Mouse (Mus musculus) gastrocnemius, postnatal 4 days (tissue): ENCODE measurements around the gene Cd82. TPM values are rescaled to one million over a fixed set of nuclear protein-coding genes. Genes with fewer than 3 reads are reported as not detected.

Source experiments
- DNase-seq, 2 experiments: peaks; one replicate each; pipeline ENCODE4 v3.0.0; 2021 to 2022; ENCODE audit warnings: low spot score in 2 of 2, mixed read lengths in 2 of 2
- long read RNA-seq, 2 experiments: library from polyadenylated mRNA; stranded (forward); transcript quantifications; one replicate each; pipeline ENCODE4 v2.0.0; 2021
- total RNA-seq, 2 experiments: library from RNA; stranded (reverse); gene quantifications; 2 replicates each; pipeline ENCODE4 v1.2.3; 2021

Cd82 gene
- total RNA-seq, result 10 to 100 TPM; 57.8 to 58.8 TPM
- long read RNA-seq, experiment 1, transcript Cd82-201 (10 exons, 1,824 nt), result major isoform, 25 of 29 reads
- long read RNA-seq, experiment 1, partial matches to known transcripts, result 1 of 29 reads
- long read RNA-seq, experiment 1, other reads (novel, unspliced or antisense), result 1 of 29 reads
- long read RNA-seq, experiment 2, transcript Cd82-201 (10 exons, 1,824 nt), result major isoform, 29 of 37 reads
- long read RNA-seq, experiment 2, partial matches to known transcripts, result 2 of 37 reads
- long read RNA-seq, experiment 2, other reads (novel, unspliced or antisense), result 1 of 37 reads

DNA sequence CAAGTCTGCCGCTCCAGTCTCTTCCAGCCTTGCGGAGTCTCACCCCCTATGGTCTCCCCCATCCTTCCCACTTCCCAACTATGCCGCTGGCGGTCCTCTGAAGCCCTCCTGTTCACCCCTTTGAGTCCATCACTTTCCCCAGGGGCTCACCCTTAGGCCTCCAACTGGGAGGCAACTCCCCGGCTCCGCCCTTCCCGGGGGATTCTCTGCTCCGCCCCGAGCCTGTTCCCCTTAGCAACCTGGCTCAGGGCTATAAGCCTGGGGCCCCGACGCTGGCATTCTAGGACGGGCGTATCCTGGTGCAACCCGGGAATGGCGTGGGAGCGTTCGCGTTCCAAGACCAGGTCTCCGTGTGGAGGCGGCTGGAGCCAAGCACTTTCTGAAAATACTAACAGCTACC lies at the start of gene Cd82:
Gene Cd82 (minus strand): TSS at position 381 of the 400 bp plus-strand sequence.
- peak in 1 of 2 experiments; percentile 70 for DNase-seq

DNA sequence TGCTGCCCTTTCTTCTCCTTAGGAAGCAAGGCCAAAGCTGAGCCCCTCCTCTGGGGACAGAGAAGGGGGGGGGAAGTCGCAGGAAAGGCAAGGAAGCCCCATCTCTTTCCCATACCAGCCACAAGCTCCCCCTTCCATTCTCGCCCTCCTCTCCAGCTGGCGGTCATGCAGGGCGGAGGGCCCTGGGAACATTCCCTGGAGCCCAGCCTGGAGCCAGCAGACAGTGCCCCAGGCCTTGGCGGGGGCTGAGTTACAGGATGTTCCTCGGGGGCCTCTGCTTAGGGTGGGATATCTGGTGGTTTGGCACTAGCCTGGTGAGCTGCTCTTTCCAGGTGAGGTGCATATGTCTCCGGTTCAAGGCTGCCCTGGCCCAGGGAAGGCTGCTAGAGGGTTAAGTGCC lies 49.2 kb upstream of the Cd82 start:
- no peak for DNase-seq

DNA sequence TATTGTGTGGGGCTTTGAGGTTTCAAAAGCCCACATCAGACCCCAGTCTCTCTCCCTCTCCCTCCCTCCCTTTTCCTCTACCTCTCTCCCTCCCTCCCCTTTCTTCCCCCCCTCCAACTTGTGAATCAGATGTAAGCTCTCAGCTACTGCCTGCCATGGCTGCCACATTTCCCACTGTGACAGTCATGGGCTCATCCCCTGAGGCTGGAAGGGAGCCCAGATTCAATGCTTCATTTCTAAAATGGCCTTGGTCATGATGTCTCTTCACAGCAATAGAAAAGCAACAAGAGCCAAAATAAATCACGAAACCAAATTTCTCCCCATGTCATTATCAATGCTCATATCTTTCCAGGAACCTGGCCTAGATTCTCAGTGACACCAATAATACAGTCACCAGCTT lies 47.9 kb upstream of the Cd82 start:
- DNase-seq, result no peak

DNA sequence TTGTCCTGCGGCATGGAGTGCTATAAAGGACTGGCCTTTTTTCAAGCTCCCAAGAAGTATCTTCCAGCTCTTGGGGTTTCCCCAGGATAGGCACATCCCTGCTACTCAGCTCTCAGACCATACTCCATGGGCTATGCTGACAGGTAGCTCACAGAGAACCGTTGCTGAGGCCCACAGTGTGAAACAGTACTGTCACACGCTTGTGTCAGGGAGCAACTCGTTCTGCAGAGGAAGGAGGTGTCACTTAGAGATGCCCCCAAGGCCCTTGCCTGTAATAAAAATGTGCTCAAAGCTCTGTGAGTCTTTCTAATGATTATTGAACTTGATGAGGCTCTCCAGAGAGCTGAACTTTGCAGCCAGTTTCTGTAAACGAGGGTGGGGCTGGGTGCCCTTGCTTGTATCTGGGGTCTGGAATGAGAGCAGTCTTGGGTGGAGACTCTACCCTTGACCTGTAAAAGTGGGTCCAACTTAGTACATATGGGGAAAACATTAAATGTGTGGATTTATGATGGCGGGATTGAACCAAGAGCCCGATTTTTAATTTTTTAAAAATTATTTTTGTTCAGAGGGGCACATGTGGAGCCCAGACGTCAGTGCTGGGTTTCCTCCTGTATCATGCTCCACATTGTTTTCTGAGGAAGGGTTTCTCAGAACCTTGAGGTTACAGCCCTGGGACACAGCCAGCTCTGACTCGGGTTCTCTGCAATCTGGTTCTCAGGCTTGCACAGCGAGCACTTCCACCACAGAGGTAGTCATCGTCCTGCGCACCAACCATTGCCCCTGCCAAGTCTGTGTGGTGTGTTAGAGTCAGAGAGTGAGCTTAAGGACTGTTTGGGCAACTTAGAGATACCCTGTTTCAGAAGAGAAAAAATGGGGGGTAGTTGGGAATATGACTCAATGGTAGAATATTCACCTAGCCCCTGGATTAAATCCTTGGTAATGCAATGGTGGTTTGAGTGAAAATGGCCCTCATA lies 47.1 kb upstream of the Cd82 start:
- no peak for DNase-seq

DNA sequence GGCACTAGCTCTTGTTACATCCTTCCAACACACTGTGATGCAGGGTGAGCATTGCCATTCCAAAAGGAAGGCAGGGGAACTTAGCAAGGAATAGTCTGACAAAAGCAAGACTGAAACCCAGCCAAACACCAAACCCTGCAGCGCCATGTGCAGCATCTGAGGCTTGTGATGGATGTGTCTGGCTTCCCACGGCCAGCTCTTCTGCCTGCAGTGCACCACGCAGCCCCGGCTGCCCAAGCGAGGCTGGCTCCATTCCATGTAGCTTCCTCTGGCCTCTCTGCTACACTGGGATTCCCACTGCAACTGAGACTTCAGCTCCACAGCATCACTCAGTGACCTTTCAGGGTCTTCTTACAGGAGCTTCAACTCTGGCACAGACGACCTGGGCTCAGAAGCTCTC lies 42.2 kb upstream of the Cd82 start:
- DNase-seq, result no peak

DNA sequence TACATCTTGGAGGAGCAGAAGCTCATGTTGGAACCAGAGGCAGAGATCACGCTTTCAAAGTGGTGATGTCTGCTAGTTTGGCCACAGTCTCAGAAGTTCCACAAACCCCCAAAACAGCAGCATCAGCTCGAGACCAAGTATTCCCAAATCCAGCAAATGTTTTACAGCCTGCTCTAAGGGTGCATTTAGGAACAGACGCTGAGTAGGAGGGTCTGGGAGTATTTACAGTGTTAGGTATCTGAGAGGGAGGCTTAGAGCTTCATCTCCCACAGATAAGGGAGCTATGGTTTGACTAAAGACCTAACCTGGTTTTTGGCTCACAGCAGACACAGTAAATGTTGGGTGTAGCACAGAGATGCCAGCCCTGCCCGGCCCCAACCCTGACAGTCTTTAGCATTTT lies 40.4 kb upstream of the Cd82 start:
- no peak for DNase-seq

DNA sequence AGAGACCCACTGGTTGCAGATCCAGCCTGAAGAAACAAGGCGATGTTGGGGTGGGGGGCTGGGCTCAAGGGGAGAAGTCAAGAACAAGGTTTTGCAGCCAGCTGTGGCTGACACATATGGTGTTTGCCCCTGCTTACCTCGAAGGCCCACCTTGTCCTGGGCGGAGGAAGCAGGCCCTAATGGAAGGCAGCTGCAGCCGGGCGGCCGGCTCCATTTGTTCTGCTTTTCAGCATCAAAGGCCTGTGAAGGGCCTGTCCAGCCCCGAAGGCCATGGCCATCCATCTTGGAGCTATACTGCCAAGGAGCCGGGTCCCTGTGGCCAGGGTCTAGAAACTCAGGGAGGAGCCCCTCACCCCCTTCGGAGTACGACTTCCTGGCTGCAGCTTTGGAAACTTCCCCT lies 38.4 kb upstream of the Cd82 start:
- DNase-seq, result no peak

DNA sequence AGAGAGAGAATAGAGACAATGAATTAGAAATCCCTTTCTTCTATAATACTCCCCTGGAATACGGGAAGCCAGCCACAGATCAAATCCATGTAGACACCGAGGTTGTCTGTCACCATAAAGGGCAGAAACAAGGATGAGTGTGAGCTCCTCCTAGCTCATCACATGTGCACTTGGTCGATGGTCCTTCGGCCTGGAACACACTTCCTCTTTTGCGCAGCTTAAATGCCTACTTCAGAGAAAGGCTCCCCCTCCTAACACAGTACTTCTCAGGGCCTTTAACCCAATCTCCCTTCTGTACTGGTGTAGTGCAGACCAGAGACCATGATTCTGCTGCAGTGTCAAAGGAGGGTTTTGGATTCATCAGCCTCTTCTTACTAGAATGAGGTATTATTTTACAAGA lies 34.3 kb upstream of the Cd82 start:
- DNase-seq, result no peak

DNA sequence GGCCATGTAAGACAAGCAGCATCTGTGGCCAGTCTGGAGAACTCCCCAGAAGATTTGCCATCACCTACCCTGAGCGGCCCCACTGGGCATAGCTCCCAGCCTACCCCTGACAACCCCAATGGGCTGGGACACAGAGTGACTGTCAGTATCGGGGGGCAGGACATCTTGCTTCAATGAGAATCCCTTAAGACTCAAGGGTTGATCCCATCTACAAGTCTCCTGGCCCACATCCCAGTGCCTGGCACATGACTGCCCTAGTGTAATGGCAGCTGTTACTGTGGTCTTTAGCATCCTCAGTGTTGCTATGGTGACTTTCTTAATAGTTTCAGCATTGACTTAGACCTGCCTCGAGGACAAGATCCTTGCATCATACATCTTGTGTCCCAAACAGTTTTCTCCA lies 32.2 kb upstream of the Cd82 start:
- no peak for DNase-seq

DNA sequence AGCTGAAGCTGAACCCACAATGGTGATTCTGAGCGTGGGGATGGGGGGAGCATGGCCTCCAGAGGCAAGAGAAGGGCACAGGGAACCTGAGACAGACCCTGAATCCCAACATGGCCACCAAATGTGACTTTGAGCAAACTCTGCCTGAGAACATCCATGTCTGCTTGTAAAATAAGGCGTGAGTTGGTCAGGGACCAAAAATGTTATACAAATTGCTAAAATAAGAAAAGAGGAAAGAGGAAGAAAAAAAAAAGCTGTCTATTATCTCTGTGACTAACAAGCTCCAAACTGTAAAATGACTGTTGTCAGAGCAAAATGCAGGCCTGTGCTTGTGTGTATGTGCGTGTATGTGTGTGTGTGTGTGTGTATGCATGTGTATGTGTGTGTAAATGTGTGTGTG lies 30.6 kb upstream of the Cd82 start:
- DNase-seq, result no peak

DNA sequence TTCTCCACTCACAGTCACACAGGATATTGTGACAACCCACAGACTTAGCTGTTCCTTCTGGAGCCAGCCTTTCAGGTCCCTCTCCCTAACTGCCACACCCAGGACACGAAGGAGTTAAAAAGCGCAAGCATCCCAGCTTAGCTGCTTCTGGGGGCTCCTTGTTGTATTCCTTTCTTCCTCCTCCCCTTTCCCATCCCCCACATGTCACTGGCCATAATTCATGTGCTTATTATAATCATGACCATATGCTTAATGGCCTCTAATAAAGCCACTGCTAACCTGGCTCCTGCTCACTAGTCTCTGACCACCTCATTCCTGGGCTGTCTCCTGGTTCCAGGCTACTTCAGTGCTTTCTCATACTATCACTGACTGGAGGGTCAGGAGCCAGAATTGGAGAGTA lies 27.6 kb upstream of the Cd82 start:
- no peak for DNase-seq

DNA sequence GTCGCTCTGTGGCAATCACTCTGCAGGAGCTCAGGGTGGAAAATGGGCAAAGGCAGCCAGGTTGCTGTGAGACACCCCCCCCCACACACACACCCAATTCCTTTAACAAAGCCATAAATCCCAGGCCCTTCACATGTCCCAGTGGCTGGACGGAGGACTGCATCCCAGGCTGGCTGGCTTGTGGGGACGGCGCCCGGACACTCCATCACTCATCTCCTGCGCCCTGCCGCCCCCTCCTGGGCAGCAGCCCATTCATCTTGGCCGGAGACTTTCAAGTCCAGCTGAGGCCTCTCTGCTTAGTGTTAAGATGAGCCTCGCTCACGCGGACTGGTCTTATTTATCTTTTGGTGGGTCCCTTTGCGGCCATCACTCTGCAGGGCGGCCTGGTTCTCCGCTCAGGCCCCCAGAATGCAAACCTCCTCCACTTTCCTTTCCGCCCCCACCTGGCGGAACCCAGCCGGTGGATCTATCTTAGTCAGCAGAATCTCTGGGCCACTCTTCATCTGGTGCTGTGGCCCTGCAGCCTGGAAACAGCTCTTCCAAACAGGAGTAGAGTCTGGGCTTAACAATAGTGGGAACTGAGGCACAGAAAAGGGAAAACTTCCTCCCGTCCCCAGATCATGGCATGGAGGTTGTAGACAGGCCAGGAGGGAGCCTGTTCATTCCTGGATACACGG lies 26.1 kb upstream of the Cd82 start:
- DNase-seq, result no peak

DNA sequence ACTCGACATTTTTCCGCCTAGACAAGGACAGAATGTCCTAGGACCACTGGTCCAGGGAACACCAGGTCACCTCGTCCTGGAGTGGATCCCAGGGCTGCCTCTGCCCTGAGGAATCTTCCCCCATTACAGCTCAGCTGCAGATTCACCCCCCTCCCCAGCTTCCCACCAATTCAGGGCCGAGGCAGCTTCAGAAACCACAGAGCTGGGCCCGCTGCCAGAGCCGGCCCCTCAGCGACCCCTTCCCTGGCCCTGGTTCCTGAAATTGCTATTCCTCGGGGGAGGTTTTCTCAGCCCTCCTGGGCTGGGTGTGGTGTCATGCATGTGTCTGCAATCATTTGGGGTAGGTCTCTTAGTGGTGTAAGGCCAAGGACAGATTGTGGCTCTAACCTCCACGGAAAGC lies 22.5 kb upstream of the Cd82 start:
- no peak for DNase-seq

DNA sequence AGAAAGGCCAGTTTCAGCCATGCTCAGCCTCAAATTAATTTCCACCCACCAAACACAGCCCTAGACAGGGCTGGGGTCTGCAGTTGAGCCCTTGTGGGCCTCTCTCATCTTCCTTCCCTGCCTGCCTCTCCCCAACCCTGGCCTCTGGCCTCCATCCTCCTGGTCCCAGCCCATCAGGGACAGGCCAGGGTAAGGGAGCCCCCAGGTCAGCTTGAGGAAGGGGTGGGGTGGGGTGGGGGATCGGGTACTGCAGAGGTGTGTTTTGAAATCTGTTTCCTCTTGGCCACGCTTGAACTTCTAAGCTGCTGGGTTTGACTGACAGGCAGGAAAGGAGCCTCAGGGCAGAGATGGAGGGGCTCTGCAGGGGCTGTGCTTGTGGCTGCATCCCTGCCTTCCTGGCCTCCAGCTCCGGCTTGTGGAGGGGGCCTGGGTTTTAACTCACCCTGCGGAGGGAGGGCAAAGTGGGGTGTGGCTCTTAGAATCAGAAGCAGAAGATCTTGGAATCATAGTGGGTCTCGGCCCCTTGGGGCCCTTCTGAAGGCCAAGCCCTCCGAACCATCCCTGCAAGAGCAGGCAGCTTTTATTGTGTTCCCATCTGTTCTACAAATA lies 19.2 kb upstream of the Cd82 start:
- DNase-seq, result no peak

DNA sequence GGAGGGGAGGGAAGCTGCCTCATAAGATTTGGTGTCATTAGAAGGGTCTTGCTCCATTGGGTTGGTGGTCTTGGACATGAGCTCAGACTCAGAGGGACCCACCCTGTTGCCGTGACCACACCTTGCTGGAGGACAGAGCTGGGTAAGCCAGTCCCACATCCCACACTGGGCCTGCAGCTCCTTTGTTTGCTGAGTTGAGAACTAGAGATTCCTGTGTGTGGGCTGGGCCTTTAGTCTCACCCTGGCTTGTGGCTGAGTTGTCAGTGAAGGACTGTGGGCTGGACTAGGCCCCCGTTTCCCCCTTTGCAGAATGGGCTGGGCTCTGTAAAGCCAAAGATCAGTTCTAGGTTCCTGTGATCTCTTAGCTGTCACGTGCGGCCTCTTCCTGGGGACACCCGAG lies 15.8 kb upstream of the Cd82 start:
- no peak for DNase-seq

DNA sequence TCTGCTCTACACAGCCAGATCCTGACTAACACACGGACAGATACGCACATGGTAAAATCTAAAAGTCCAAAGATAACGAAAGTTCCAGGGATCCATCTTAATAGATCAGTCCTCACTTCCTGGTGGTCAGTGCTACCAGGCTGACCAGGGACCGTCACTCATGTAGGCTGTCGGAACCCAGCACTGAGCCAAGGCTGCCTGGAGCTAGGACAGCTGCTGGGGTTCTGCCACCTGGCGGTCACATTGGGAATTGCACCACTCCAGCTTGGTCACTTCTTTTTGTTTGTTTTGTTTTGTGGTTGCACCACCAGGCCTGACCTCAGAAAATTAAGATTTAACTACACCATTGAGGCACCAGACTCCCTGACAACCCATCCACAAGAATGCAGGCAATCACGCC lies 14.6 kb upstream of the Cd82 start:
- DNase-seq, result peak in 1 of 2 experiments; percentile 66

DNA sequence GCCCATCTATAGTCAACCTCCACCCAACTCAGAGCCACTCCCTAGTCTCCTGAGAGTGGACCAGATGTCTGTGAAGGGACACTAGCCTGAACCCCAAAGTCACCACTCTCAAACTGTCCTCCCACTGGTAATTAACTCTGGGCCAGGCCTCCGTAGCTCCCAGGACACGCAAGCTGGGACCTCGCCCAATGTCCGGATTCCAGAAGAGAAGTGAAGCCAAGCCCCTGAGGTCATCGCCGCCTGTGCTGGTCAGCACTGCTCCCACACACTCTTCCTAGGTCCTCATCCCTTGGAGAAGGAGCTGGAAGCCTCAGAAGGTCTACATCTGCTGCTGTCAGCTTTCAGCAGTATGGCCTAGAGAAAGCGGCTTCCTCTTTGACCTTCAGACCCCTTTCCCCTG lies 13.5 kb upstream of the Cd82 start:
- peak in 1 of 2 experiments; percentile 66 for DNase-seq

DNA sequence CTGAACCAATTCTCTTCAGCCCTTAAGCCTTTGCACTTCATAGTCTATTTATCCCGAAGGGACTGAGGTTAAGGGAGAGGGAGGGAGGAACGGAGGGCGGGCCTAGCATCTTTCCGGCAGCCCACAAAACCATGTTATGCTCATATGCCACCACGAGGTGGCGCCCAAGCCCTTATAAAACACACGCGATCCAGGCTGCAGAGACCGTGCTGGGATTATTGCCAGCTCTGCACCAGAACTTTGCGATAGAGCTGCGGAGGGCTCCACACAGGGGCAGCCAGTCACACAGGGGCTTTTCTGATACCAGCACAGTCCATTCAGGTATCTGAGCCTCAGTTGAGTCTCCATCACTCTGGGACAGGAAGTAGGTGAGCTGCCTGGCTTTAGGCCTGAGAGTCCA lies 12.1 kb upstream of the Cd82 start:
- DNase-seq, result peak; percentile 86 to 90

DNA sequence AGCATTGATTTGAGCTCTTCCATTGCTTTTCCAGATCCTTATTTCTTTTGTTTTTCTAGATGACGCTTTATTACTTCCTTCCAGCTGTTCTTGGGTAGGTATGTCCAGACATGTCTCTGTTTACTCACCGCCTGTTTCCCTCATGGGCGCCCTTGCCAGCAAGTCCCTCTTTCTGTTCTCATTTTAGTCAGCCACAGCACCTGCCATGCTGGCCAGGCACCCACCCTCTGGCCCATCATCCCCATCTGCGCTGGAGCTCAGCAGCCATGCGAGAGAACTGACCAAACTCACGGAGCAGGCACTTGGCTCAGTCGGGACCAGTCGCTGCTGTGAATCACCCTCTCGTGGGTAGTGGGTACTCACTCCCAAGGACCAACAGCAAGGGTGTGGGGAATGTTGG lies 11.0 kb upstream of the Cd82 start:
- DNase-seq, result no peak

DNA sequence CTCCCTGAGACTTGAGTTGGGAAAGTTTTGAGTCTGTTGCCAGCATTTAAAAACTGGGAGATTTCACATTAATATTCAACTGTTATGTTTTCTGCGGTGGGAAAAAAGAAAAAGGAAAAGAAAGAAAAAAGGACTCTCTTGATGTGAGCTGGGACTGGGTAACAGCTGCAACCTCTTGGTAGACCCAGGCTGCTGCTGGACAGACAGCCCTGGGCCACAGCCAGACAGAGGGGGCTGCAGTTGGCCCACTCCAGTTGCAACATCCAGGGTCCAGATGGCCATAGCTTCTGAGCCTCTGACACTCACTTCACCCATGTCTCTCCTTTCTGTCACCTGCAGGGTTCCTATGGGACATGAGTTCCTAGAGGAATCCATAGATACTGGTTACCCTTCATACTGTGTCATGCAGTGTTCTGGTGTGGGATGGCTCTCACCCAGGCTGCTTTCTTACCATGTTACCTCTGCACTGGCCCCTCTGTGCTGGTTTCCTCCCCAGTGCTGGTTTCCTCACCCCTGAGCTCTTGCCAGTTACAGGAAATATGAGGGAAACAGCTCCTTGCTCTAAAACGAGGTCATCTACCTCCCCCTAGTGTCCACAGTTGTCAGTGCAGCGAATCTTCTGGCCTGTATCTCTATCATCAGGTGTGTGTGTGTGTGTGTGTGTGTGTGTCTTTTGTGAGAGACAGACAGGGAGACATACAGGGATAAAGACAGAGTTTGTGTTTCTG lies 8.1 kb upstream of the Cd82 start:
- peak; percentile 53 to 71 for DNase-seq

DNA sequence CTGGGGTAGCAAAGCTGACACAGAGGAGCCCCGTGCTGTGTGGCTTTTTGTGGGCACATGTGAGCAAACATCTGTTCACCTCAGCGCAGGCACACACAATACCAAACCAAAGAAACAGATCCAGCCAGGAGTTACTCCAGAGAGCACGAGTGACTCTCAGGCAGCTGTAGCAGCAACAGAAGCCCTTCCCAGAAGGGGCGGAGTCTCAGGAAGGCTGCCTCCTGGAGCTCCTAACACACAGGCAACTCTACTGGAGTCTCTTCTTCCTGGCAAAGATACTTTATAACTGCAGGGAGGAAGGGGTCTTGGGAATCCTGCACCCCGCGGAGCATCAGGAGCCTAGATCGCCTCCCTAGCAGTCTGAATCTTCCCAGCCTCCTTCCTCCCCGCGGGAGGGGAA lies 7.2 kb upstream of the Cd82 start:
- DNase-seq, result peak in 1 of 2 experiments; percentile 67
